Mouse (Mus musculus): ENCODE results near the gene Coro6. TPM values are rescaled to one million over a fixed set of nuclear protein-coding genes. Genes with fewer than 3 reads are reported as not detected.

Gene Coro6
- polyA plus RNA-seq, 1 experiment from 2014 or later = 1.3 TPM

DNA sequence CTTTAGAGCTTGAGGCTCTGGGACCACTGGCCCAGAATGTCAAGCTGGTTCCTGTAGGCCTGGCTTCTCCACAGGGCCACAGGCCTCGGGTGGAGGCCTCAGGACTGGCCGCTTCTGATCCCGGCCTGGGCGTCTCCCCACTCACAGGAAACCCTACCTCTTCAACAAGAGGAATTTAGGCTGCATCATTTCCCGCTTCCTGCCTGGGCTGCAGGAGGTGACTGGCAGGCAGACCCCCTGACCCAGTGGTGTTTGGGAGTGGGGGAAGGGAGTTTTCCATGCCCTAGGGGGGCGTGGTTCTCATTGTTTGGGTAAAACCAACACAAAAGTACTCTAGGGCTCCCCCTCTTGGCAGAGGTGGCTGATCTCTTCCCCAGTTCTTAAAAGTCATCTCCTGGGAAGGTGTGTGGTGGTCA lies 35.1 kb downstream of the Coro6 start:
- Histone ChIP-seq H3K36me3 (ENCODE audit: control insufficient read depth, insufficient read depth, low read length) (peaks cover 7% of the 10 kb centered on the region; the same call in 1 of the 2 replicates), H3K4me3 (ENCODE audit: low read length) (no peak overlapping the region), H3K9ac (ENCODE audit: low read length) (peak overlapping the region; percentile 46), H3K9me3 (ENCODE audit: control insufficient read depth, low read length) (no peaks in the 10 kb centered on the region), H3K4me2 (ENCODE audit: low read depth, low read length) (peak overlapping the region; percentile 12; the same call in 1 of the 2 replicates), H3K4me1 (replicated peaks; ENCODE audit: control insufficient read depth, insufficient read depth, low read length) (peaks cover 43% of the 10 kb centered on the region), H3K27ac (ENCODE audit: low read length) (peak overlapping the region; percentile 95), H3K27me3 (ENCODE audit: control insufficient read depth, insufficient read depth, low read depth, low read length) (no peaks in the 10 kb centered on the region)
- ATAC-seq (ENCODE audit: low read depth) = peak; percentile 19
- WGBS = 19% methylated on average over 6 of the region's 6 CpGs

DNA sequence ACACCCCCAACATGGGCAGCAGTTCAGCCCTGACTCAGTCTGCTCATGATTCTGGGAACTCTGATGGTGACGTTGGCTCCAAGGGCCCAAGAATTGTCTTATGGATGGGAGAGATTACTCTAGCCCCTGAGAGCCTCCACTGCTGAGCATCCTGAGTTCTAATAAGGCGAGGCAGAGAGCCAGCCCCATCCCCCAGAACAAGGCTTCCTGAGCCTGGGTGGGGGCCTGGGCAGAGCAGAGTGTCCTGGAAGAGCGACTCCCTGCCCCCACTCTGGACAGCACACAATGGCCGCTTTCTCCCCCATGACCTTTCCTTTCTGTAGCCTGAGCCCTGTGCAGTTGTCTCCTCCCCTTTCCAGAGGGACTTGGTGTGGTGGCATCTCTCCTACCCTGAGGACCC lies 35.6 kb downstream of the Coro6 start:
- Histone ChIP-seq H3K36me3 (ENCODE audit: control insufficient read depth, insufficient read depth, low read length) (peaks cover 7% of the 10 kb centered on the region), H3K4me3 (ENCODE audit: low read length) (no peak overlapping the region), H3K27ac (ENCODE audit: low read length) (peak overlapping the region; percentile 95), H3K9ac (ENCODE audit: low read length) (0 out of 2 replicates have a peak overlapping the region, but pooled peaks have one; percentile 2), H3K9me3 (ENCODE audit: control insufficient read depth, low read length) (no peaks in the 10 kb centered on the region), H3K4me1 (replicated peaks; ENCODE audit: control insufficient read depth, insufficient read depth, low read length) (peaks cover 41% of the 10 kb centered on the region), H3K27me3 (ENCODE audit: control insufficient read depth, insufficient read depth, low read depth, low read length) (no peaks in the 10 kb centered on the region), H3K4me2 (ENCODE audit: low read depth, low read length) (peak overlapping the region; percentile 12; the same call in 1 of the 2 replicates)
- peak; percentile 10; the same call in 1 of the 2 replicates for ATAC-seq (ENCODE audit: low read depth)
- 43% methylated on average over 4 of the region's 4 CpGs for WGBS

DNA sequence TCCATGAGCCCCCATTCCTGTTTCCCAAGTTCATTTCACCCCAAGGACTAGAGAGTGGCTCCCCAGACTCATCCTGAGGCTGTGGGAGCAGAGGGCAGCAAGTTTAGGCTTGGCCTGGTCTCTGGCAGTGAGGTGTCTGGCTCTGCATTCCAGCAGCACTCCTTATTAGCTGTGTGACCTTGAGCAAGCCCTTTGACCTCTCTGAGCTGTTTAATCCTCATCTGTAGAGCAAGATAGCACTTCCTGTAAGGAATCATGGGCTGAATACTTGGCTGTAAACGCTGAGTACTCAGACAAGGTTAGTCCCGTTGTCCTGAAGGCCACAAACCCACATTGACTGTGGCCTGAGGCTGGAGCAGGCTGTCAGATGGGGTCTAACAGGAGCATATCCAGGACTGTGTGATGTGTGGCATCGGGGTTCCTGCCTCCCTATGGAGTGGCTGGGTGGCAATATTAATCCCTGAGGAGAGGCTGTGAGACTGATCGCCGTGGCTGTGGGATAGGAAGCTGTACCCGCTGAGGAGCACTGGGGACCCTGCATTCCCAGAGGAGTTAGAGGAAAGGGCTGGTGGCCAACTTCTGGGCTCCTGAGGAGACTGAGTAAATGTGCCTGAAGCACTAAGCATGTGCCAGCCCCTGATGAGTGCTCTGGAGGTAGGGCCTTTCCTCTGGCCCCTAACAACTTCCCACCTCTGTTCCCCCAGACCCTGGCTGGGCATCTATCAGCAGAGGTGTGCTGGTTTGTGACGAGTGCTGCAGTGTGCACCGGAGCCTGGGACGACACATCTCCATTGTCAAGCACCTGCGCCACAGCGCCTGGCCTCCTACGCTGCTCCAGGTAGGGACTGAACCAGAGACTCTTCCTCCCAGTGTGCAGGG lies 36.3 kb downstream of the Coro6 start:
- Histone ChIP-seq H3K4me1 (replicated peaks; ENCODE audit: control insufficient read depth, insufficient read depth, low read length) (peaks cover 41% of the 10 kb centered on the region), H3K4me2 (ENCODE audit: low read depth, low read length) (no peak overlapping the region), H3K27me3 (ENCODE audit: control insufficient read depth, insufficient read depth, low read depth, low read length) (no peaks in the 10 kb centered on the region), H3K4me3 (ENCODE audit: low read length) (no peak overlapping the region), H3K27ac (ENCODE audit: low read length) (peak overlapping the region; percentile 95), H3K36me3 (ENCODE audit: control insufficient read depth, insufficient read depth, low read length) (peaks cover 9% of the 10 kb centered on the region), H3K9me3 (ENCODE audit: control insufficient read depth, low read length) (no peaks in the 10 kb centered on the region), H3K9ac (ENCODE audit: low read length) (0 out of 2 replicates have a peak overlapping the region, but pooled peaks have one; percentile 2)
- no peak for ATAC-seq (ENCODE audit: low read depth)
- WGBS = 76% methylated on average over 12 of the region's 12 CpGs

DNA sequence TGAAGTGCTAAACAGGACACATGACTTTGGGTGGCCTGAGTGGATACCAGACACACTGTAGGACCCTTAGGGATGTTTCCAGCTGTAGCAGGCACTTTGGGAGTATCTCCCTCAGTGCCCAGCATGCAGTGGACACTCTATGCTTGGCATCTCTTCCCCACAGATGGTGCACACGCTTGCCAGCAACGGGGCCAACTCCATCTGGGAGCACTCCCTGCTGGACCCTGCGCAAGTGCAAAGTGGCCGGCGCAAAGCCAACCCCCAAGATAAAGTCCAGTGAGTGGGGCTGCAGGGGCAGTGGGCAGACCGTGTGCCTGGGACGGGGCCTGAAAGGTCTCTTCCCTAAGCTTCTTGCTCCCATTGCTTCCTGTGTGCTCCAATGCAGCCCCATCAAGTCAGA lies 37.1 kb downstream of the Coro6 start:
- no peak overlapping the region for H3K4me3 ChIP-seq (ENCODE audit: low read length)
- H3K4me2 ChIP-seq (ENCODE audit: low read depth, low read length) = no peak overlapping the region
- no peak overlapping the region for H3K27ac ChIP-seq (ENCODE audit: low read length)
- H3K9me3 ChIP-seq (ENCODE audit: control insufficient read depth, low read length) = no peaks in the 10 kb centered on the region
- peaks cover 39% of the 10 kb centered on the region for H3K4me1 ChIP-seq (replicated peaks; ENCODE audit: control insufficient read depth, insufficient read depth, low read length)
- no peaks in the 10 kb centered on the region for H3K27me3 ChIP-seq (ENCODE audit: control insufficient read depth, insufficient read depth, low read depth, low read length)
- ATAC-seq (ENCODE audit: low read depth) = no peak
- WGBS = 77% methylated on average over 7 of the region's 7 CpGs
- no peak overlapping the region for H3K9ac ChIP-seq (ENCODE audit: low read length)
- H3K36me3 ChIP-seq (ENCODE audit: control insufficient read depth, insufficient read depth, low read length) = peaks cover 15% of the 10 kb centered on the region

DNA sequence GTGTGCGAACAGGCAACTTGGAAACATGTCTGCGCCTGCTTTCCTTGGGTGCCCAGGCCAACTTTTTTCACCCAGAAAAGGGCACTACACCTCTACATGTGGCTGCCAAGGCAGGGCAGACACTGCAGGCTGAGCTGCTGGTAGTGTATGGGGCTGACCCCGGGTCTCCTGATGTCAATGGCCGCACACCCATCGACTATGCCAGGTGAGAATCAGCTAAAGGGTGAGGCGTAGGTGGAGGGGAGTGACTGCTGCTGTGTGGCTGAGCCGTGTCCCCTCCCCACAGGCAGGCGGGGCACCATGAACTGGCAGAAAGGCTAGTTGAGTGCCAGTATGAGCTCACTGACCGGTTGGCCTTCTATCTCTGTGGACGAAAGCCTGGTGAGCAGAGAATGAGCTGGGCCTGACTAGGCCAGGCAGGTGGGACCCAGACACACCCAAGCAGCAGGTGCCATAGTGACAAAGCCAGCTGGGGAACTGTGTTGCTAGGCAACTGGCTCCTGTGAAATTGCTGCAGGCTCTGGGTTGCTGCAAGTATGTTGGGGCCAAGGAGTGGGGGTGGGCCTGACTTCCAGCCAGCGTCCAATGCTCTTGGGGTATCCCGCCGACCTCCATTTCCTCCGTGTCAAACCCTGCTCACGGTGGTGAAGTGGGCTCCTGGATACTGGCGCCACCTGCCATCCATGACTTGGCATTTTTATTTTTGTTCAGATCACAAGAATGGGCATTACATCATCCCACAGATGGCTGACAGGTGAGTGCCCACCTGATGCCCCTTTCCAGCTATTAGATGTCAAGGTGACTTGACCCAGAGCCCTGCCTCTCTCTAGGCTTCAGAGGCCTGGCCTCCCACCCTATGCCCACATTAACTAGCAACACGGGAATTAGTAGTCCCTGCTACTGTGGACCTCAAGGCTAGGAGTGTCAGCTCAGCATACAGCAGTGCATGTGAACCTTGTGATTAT lies 38.4 kb downstream of the Coro6 start:
- Histone ChIP-seq H3K27me3 (ENCODE audit: control insufficient read depth, insufficient read depth, low read depth, low read length) (no peaks in the 10 kb centered on the region), H3K4me1 (replicated peaks; ENCODE audit: control insufficient read depth, insufficient read depth, low read length) (peaks cover 27% of the 10 kb centered on the region), H3K9me3 (ENCODE audit: control insufficient read depth, low read length) (no peaks in the 10 kb centered on the region), H3K9ac (ENCODE audit: low read length) (no peak overlapping the region), H3K4me2 (ENCODE audit: low read depth, low read length) (no peak overlapping the region), H3K36me3 (ENCODE audit: control insufficient read depth, insufficient read depth, low read length) (peaks cover 27% of the 10 kb centered on the region), H3K4me3 (ENCODE audit: low read length) (no peak overlapping the region), H3K27ac (ENCODE audit: low read length) (no peak overlapping the region)
- no peak for ATAC-seq (ENCODE audit: low read depth)
- whole genome bisulfite sequencing = 74% methylated on average over 17 of the region's 17 CpGs

DNA sequence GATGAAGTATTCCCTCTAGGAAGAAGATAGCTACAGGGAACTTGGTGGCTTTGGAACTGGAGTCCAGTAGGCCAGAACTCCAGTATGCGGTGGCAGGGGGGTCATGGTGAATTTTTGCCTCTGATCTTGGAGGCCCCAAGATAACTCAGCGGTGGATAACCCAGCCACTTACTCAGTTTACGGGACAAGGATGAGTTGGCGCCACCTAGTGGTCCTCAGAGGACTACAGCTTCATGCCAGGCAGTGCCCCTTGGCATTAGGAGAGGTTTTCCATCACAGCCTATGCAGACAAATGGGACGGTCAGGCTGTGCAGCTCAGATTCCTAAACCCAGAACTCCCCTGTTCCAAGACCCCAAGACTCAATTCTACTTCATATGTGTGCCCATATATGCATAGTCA lies 39.2 kb downstream of the Coro6 start:
- H3K27ac ChIP-seq (ENCODE audit: low read length) = no peak overlapping the region

DNA sequence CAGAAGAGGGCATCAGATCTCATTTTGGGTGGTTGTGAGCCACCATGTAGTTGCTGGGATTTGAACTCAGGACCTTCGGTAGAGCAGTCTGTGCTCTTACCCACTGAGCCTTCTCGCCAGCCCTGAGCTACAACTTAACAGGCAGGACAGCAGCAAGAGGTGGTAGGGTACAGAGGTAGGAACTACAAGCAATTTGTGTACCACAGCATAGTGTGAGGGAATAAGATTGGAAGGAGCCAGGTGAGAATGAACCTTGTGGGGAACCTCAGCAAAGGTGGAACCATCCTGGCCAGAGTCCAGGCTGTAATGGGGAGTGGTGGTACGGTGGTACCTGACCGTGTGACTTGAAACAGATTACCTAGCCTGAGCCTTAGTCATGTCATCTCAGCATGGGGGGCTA lies 39.8 kb downstream of the Coro6 start:
- no peaks in the 10 kb centered on the region for H3K27me3 ChIP-seq (ENCODE audit: control insufficient read depth, insufficient read depth, low read depth, low read length)
- peaks cover 21% of the 10 kb centered on the region for H3K4me1 ChIP-seq (replicated peaks; ENCODE audit: control insufficient read depth, insufficient read depth, low read length)
- H3K9me3 ChIP-seq (ENCODE audit: control insufficient read depth, low read length) = no peaks in the 10 kb centered on the region
- WGBS = 93% methylated on average over 4 of the region's 4 CpGs
- H3K4me2 ChIP-seq (ENCODE audit: low read depth, low read length) = no peak overlapping the region
- ATAC-seq (ENCODE audit: low read depth) = no peak
- H3K36me3 ChIP-seq (ENCODE audit: control insufficient read depth, insufficient read depth, low read length) = peaks cover 33% of the 10 kb centered on the region
- H3K9ac ChIP-seq (ENCODE audit: low read length) = no peak overlapping the region
- no peak overlapping the region for H3K27ac ChIP-seq (ENCODE audit: low read length)
- H3K4me3 ChIP-seq (ENCODE audit: low read length) = no peak overlapping the region

More for the DNA sequence above, 39.2 kb downstream of the Coro6 start:
- Histone ChIP-seq H3K9me3 (ENCODE audit: control insufficient read depth, low read length) (no peaks in the 10 kb centered on the region), H3K36me3 (ENCODE audit: control insufficient read depth, insufficient read depth, low read length) (peaks cover 30% of the 10 kb centered on the region), H3K4me3 (ENCODE audit: low read length) (no peak overlapping the region), H3K4me2 (ENCODE audit: low read depth, low read length) (no peak overlapping the region), H3K4me1 (replicated peaks; ENCODE audit: control insufficient read depth, insufficient read depth, low read length) (peaks cover 25% of the 10 kb centered on the region), H3K27me3 (ENCODE audit: control insufficient read depth, insufficient read depth, low read depth, low read length) (no peaks in the 10 kb centered on the region), H3K9ac (ENCODE audit: low read length) (no peak overlapping the region)
- whole genome bisulfite sequencing = 19% methylated on average over 5 of the region's 5 CpGs
- no peak for ATAC-seq (ENCODE audit: low read depth)

DNA sequence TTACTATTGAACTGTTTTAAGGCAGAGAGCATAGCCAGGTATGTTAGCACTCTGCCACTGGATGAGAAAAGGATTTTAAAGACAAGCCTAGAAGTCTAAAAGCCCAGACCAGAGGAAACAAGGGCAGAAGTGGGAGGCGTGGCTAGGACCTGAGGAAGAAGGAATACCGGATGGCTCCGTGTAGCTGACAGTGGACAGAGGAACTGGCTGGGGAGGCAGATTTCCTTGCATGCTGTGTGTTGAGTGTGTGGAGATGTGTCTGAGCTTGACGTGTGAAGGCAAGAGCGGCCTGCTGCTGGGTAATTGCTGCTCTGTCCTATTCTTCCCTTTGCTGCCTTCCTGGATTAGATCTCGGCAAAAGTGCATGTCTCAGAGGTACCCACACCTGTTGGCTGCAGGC lies 40.3 kb downstream of the Coro6 start:
- Histone ChIP-seq H3K36me3 (ENCODE audit: control insufficient read depth, insufficient read depth, low read length) (peaks cover 33% of the 10 kb centered on the region), H3K9ac (ENCODE audit: low read length) (no peak overlapping the region), H3K4me2 (ENCODE audit: low read depth, low read length) (no peak overlapping the region), H3K27me3 (ENCODE audit: control insufficient read depth, insufficient read depth, low read depth, low read length) (no peaks in the 10 kb centered on the region), H3K4me1 (replicated peaks; ENCODE audit: control insufficient read depth, insufficient read depth, low read length) (peaks cover 16% of the 10 kb centered on the region), H3K4me3 (ENCODE audit: low read length) (no peak overlapping the region), H3K9me3 (ENCODE audit: control insufficient read depth, low read length) (no peaks in the 10 kb centered on the region), H3K27ac (ENCODE audit: low read length) (no peak overlapping the region)
- ATAC-seq (ENCODE audit: low read depth) = no peak
- 65% methylated on average over 6 of the region's 6 CpGs for WGBS

DNA sequence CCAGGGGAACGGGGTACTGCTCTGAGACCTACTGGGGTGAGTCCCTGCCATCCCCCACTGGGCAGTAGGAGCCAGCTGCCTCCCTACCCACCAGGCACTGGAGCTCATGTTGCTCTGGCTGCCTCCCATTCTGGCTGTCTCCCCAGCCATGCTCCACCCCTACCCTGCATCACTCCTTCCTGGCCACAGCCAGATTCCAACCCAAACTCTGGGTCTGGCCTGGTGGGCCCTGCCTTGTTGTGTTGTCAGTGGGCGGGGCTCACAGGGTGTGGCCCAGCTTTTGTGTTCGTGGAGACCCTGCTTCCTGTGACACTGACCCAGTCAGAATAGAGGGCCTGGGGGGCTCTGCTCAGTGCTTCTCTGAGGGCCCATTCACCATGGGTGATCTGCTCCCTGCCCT lies 41.3 kb downstream of the Coro6 start:
- Histone ChIP-seq H3K9ac (ENCODE audit: low read length) (no peak overlapping the region), H3K9me3 (ENCODE audit: control insufficient read depth, low read length) (no peaks in the 10 kb centered on the region), H3K27ac (ENCODE audit: low read length) (no peak overlapping the region), H3K4me3 (ENCODE audit: low read length) (no peak overlapping the region), H3K27me3 (ENCODE audit: control insufficient read depth, insufficient read depth, low read depth, low read length) (no peaks in the 10 kb centered on the region), H3K4me1 (replicated peaks; ENCODE audit: control insufficient read depth, insufficient read depth, low read length) (peaks cover 10% of the 10 kb centered on the region), H3K36me3 (ENCODE audit: control insufficient read depth, insufficient read depth, low read length) (peaks cover 33% of the 10 kb centered on the region), H3K4me2 (ENCODE audit: low read depth, low read length) (no peak overlapping the region)
- WGBS = 59% methylated on average over 3 of the region's 3 CpGs
- ATAC-seq (ENCODE audit: low read depth) = peak; percentile 27
